In the genomic region with DNA sequence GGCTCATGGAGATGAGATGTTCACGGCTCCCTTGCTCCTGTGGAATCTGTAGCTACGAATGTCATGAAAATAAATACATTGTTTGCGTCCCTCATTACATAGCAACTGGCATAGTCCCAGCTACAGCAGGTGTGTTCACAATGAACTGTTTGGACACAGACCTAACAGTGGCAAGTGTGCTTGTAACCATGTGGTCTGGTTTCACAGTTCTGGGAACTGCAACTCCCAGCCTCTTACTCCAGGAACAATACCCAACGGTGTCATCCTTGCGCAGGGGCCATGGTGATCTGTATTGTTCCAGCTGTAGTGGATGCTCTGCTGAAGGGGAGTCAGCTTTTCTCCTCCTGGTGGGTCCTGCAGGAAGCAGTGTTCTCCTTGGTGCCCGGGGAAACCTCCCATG, we compare ENCODE assay signal across 17 mouse cellular contexts.
"Had no signal": no experiment of that assay in that cellular context is flagged by ENCODE, and none has a peak within 500 bp of the region (broad histone marks: within the 10 kb centered on the region; RNA-seq: fewer than 3 reads in every experiment).

No protein-coding gene starts in this region.

- H3K9me3 ChIP-seq: liver, embryonic 13.5 days; lung, embryonic 15.5 days; megakaryocyte, embryonic 14.5 days; midbrain, embryonic 15.5 days; neural tube, embryonic 13.5 days had no signal

- H3K4me2 ChIP-seq: liver, embryonic 13.5 days; lung, embryonic 15.5 days; midbrain, embryonic 11.5 days; midbrain, embryonic 15.5 days; neural tube, embryonic 13.5 days had no signal

- H3K9ac ChIP-seq: liver, embryonic 13.5 days; liver, postnatal 0 days; lung, embryonic 15.5 days; midbrain, embryonic 15.5 days; neural tube, embryonic 13.5 days had no signal

- H3K27ac ChIP-seq: liver, embryonic 13.5 days; lung, embryonic 15.5 days; macrophage; midbrain, embryonic 15.5 days; neural tube, embryonic 13.5 days had no signal

- H3K27me3 ChIP-seq: liver, embryonic 13.5 days; lung, embryonic 15.5 days; megakaryocyte, embryonic 14.5 days; midbrain, embryonic 15.5 days; neural tube, embryonic 13.5 days had no signal

- DNase-seq: kidney, adult 8-10 months; kidney, postnatal 25 days; liver; liver, embryonic 13.5 days; liver, postnatal 0 days; lung, postnatal 14 days; retina, postnatal 1 day; right cerebral cortex, postnatal 4 days; spleen, adult 18-20 months; thymus, adult 2 months; thymus, postnatal 25 days had no signal

- ATAC-seq: liver, postnatal 0 days; midbrain, embryonic 15.5 days had no signal

- H3K4me3 ChIP-seq: liver, embryonic 13.5 days; lung, embryonic 15.5 days; megakaryocyte, embryonic 14.5 days; midbrain, embryonic 15.5 days; neural tube, embryonic 13.5 days had no signal
